Mouse (Mus musculus): ENCODE results near the gene Prkar2a.

Gene Prkar2a

DNA sequence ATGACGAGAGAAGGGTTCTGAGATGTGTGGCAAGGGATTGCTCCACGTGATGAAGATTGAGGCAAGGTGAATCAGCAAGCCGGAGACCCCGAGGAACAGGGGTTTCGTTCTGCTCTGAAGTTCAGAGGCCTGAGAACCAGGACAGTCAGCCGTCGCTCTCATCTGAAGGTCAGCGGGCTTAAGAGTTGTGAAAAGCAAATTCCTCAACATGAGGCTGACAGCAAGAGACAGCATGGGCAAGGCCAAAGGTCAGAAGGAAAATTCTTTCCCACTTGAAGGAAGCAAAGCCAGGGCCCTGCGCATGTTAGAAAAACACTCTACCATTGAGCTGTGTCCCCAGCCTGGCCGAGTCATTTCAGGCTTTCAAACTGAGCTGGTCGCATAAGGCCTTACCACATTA, 61.5 kb downstream of the Prkar2a start:
- no peak for DNase-seq (ENCODE audit: low read depth in 2 of 2, low spot score in 2 of 2)

GRCm38 (mm10) chr9:108752142-108752920, 63.2 kb downstream of the Prkar2a start:
- no peak for DNase-seq (ENCODE audit: low read depth in 2 of 2, low spot score in 2 of 2)

DNA sequence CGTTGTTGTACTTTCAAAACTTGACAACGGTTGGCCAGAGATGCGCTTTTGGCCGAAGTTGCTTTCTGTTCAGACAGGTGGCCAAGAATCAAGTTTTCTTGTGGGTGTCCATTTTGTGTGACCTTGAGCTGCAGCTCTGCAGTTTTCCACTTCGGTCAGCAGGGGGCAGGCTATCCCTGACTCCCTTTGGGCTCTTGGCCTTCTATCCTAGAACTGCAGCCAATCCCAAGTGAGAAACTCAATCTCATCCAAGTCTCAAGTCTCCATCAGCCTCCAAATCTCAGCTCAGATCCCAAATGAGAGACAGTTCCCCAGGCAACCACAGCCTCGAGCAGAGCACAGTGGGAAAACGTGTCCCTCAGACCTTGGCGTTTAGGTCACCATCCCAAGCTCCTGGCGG, 64.2 kb downstream of the Prkar2a start:
- DNase-seq (ENCODE audit: low read depth in 2 of 2, low spot score in 2 of 2): peak; percentile 9 to 17

DNA sequence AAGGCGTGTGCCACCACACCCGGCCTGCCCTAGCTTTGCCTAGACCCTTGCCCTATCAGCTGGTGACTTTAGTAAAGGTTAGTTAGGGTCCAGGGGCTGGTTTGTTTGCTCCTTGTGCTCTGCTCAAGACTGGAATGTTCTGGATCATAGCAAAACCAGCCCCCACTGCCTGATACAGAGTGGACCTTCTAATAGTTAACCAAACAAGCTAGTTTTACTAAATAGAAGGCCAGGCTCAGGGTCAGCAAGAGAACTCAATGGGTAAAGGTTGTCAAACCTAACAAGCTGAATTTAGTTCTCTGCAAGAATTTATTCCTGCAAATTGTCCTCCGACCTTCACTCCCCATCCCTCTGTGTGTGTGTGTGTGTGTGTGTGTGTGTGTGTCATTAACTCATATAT, 64.9 kb downstream of the Prkar2a start:
- DNase-seq (ENCODE audit: low read depth in 2 of 2, low spot score in 2 of 2): no peak

DNA sequence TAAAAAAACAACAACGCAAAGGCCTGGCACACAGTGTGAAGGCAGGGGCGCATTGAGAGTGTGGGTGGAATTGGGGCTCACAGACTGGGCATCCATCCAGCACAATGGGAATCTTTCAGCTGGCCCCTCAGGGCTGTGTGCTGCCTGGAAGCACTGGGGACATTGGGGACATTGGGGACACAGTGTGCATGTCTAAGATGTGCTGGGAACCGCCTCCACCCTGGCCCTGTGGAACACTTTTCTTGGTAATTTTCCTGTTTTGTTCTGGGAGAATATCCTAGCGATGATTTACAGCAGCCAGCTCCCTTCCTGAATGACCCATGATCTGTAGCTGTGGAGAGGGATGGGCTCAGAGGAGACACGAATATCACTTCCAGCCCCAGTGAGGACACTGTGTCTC, 65.3 kb downstream of the Prkar2a start:
- no peak for DNase-seq (ENCODE audit: low read depth in 2 of 2, low spot score in 2 of 2)

GRCm38 (mm10) chr9:108757406-108757805, 68.3 kb downstream of the Prkar2a start:
- DNase-seq (ENCODE audit: low read depth in 2 of 2, low spot score in 2 of 2): no peak

GRCm38 (mm10) chr9:108759121-108759520, 70.0 kb downstream of the Prkar2a start:
- no peak for DNase-seq (ENCODE audit: low read depth in 2 of 2, low spot score in 2 of 2)

DNA sequence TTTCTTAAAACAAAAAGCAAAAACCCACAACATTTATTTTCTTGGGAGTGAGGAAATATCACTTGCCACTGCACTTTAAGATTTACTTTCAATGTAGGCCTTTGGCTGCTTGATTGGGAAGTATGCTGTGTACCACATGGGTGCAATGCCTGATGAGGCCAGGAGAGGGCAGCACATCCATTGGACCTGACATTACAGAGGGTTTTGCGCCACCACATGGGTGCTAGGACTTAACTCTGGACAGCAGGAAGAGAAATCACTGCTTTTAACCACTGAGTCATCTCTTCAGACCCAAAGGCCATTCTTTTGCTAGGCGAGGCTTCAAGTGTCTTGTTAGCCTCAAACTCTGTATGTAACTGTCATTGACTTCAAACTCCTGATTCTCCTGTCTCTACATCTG, 70.7 kb downstream of the Prkar2a start:
- DNase-seq (ENCODE audit: low read depth in 2 of 2, low spot score in 2 of 2): peak; percentile 23 to 56

DNA sequence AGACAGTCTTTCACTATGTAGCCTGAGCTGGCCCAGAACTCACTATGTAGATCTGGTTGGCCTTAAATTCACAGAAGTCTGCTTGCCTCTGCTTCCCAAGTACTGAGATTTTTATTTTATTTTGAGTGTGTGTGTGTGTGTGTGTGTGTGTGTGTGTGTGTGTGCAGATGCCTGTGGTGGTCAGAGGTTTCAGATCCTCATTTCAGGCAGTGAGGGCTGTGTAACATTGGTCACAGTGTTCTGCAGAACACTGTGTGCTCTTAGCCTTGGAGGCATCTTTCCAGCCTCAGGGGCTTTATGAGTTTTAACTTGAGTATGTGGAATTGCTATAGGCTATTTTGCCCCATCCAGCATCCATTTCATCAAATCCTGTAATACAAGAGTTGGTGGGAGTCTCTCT, 72.4 kb downstream of the Prkar2a start:
- DNase-seq (ENCODE audit: low read depth in 2 of 2, low spot score in 2 of 2): no peak

DNA sequence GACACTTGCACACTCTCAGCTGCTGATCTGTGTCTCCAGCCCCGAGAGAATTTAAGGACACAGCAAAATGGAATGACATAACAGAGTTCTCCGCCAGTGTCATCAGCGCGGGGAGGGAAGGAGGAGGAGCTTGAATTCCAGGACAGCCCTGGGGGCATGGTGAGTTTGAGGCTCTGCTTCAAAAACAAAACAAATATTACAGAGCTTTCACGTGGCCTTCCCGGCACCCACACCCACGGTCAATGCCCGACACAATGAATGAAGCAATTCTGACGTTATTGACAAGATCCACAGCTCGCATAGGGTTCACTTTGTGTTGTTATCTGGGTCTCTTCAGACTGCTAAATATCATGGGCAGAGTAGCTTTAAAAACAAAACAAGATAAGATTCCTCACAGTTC, 75.9 kb downstream of the Prkar2a start:
- no peak for DNase-seq (ENCODE audit: low read depth in 2 of 2, low spot score in 2 of 2)

GRCm38 (mm10) chr9:108776614-108777013, 87.5 kb downstream of the Prkar2a start:
- DNase-seq (ENCODE audit: low read depth in 2 of 2, low spot score in 2 of 2): no peak

- DNase-seq (ENCODE audit: low read depth in 2 of 2, low spot score in 2 of 2): no peak
Observed at GRCm38 (mm10) chr9:108777276-108777675, 88.2 kb downstream of the Prkar2a start.

DNA sequence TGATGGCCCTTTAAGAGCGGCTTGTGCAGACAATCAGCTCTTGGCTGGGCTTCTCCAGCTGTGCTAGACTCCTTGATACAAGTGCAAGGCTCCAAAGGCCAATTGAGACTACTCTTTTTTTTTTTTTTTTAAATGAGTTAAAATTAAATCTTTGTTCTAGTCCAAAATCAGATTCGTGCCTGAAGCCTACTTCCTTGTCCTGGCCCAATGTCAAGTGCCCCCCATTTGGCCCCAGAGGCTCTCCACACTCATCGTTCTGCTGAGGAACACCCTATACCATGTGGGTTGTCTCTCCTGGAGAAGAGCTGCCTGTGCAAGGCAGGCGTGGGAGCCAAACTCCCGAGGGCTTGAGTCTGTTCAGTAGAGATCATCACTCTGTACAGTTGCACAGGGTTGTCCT, 91.8 kb downstream of the Prkar2a start:
- DNase-seq (ENCODE audit: low read depth in 2 of 2, low spot score in 2 of 2): no peak

DNA sequence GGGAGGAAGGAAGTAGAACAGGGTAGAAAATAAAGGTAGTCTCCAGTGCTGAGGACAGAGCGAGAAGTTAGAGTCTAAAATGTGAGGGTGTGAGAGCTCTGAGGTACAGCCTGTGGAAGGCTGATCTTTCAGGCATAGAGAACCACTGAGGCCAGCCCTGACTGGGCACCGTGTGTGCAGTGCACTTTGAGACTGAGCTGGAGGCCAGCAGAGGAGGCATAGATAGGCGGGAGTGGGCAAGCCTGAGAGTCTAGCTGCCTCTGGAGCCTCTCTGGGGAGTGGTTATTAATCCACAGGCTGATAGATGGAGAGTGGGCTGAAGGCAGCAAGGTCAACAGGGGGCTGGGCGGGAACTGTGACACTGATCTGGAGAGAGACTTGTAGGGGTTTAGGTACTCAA, 92.8 kb downstream of the Prkar2a start:
- no peak for DNase-seq (ENCODE audit: low read depth in 2 of 2, low spot score in 2 of 2)

DNA sequence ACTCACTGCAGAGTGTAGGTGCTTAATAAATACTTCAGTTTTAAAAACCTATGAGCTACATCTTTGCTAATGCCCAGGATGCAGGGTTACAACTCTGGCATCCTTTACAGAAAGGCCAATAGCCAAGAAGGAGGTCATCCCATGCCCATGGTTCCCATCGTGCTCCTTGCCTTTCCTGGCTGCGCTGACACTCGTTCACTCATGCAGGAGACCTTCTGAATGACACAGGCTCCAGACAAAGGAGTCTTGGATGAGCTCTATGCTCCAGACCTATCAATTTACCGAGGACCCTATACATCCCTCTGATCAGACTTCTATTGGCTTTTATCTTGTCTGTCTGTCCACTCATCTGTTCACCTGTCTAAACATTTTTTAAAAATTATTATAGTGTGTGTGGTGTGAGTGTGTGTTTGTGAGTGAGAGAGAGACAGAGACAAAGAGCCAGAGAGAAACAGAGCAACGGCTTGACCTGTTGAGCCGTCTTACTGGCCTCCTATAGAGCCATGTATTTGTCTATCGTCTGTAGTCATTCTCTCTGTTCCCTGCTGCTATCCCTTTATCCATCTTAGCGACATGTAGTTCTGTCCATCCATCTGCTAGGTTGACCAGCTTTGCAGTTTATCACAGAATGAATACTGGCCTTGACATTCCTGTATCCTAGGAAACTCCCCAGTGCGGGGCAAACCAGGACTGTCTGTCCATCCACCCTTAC, 93.9 kb downstream of the Prkar2a start:
- no peak for DNase-seq (ENCODE audit: low read depth in 2 of 2, low spot score in 2 of 2)

GRCm38 (mm10) chr9:108783548-108784463, 94.7 kb downstream of the Prkar2a start, which contains the start of gene Ip6k2:
TSS of gene Ip6k2 (plus strand) at chr9:108783796.
- peak; percentile 80 to 86 for DNase-seq (ENCODE audit: low read depth in 2 of 2, low spot score in 2 of 2)

- DNase-seq (ENCODE audit: low read depth in 2 of 2, low spot score in 2 of 2): no peak
Observed at GRCm38 (mm10) chr9:108785416-108785815, 96.3 kb downstream of the Prkar2a start.

DNA sequence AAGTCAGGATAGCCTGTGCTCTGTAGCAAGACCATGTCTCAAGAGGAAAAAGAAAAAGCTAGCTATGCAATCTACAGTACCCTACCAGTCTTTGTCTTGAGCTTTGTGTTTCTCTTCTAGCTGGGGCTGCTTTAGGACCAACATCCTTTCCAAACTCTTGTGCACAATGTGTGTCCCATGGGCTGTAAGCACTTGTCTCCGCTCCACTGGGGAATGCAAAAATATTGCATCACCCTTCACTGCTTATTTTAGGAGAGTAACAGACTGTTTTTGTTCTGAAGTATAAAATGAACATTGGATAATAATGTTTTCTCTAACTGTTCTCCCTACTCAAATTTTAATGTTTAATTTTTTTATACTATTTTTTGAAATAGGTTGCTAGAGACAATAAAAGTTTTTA, 97.4 kb downstream of the Prkar2a start:
- no peak for DNase-seq (ENCODE audit: low read depth in 2 of 2, low spot score in 2 of 2)

DNA sequence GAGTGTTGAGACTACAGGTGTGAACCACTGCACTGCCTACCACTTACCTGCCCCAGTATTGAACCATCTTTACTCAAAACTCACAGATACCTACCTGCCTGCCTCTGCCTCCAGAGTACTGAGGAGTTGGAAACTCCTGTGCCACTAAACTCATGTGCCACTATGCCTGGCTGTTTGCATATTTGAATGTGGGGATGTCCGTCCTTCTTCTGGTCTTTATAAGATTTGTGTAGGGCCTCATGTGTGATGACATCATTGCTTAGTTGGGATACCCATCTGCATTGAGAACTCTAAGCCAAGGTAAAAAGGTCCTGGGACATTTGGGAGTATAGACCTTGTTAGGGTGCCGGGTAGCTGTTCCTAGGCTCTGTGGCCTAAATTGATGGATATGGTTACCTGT, 98.0 kb downstream of the Prkar2a start:
- no peak for DNase-seq (ENCODE audit: low read depth in 2 of 2, low spot score in 2 of 2)

DNA sequence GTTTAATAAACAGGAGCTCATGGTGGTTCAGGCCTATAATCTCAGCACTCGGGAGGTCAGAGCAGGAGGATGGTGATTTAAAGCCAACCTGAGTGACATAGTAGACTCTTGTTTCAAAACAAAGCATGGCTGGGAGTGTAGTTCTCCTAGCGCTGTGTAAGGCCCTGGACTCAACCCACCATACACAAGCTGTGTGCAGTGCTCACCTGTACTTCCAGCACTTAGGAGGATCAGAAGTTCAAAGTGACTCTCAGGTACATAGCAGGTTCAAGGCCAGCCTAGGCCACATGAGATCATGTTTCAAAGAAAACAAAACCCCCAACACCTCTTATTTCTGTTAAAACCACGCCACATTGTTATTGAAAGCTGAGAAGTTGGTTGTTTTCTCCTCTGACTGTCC, 99.6 kb downstream of the Prkar2a start:
- no peak for DNase-seq (ENCODE audit: low read depth in 2 of 2, low spot score in 2 of 2)

DNA sequence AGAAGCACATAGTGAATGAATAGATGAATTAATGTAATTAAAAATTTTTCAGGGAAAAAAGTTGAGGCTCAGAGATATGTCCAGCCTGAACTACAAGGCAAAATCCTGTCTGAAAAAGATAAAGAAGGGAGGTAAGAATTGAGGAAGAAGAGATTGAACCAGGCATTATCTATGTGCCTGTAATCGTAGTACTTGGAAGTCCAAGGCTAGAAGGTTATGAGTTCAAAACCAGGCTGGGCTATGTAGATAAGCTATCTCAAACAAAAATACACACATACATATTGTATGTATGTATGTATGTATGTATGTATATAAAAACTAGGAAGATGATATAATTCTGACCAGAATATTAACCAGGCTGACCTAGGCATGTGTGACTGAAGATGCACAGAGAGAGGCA, 103.2 kb downstream of the Prkar2a start:
- no peak for DNase-seq (ENCODE audit: low read depth in 2 of 2, low spot score in 2 of 2)

GRCm38 (mm10) chr9:108792730-108793129, 103.6 kb downstream of the Prkar2a start:
- DNase-seq (ENCODE audit: low read depth in 2 of 2, low spot score in 2 of 2): peak; percentile 20 to 57

Data from CD8-positive naive resting alpha-beta T cell, adult 2 months (primary cell).